19 mouse cellular contexts compared by ENCODE assay signal in genomic region chr4:132488976-132489375, GRCm38 (mm10).
"Had no signal": no experiment of that assay in that cellular context is flagged by ENCODE, and none has a peak within 500 bp of the region (broad histone marks: within the 10 kb centered on the region; RNA-seq: fewer than 3 reads in every experiment).

No protein-coding gene starts in this region.

- H3K4me3 ChIP-seq: limb, embryonic 10.5 days; limb, embryonic 13.5 days; liver, embryonic 13.5 days; lung, embryonic 15.5 days; midbrain, embryonic 12.5 days; myocyte; neural tube, embryonic 13.5 days; stomach, embryonic 15.5 days had no signal

- H3K27ac ChIP-seq: limb, embryonic 10.5 days; limb, embryonic 13.5 days; liver, embryonic 13.5 days; lung, embryonic 15.5 days; midbrain, embryonic 12.5 days; neural tube, embryonic 13.5 days; stomach, embryonic 15.5 days had no signal

- H3K4me1 ChIP-seq: midbrain, embryonic 12.5 days; stomach, embryonic 15.5 days had no signal

- H3K9me3 ChIP-seq: limb, embryonic 10.5 days; limb, embryonic 13.5 days; liver, embryonic 13.5 days; lung, embryonic 15.5 days; midbrain, embryonic 12.5 days; neural tube, embryonic 13.5 days; stomach, embryonic 15.5 days had no signal

- H3K4me2 ChIP-seq: limb, embryonic 13.5 days; liver, embryonic 13.5 days; lung, embryonic 15.5 days; midbrain, embryonic 12.5 days; neural tube, embryonic 13.5 days; stomach, embryonic 15.5 days had no signal

- ATAC-seq: intestine, postnatal 0 days; midbrain, embryonic 16.5 days had no signal

- DNase-seq: kidney, postnatal 14 days; kidney, postnatal 4 days; liver; liver, embryonic 13.5 days; retina, postnatal 1 day; right cerebral cortex, postnatal 25 days; spleen, adult 18-20 months; thymus, adult 2 months; thymus, postnatal 14 days; thymus, postnatal 4 days had no signal

- H3K27me3 ChIP-seq: limb, embryonic 13.5 days; liver, embryonic 13.5 days; lung, embryonic 15.5 days; midbrain, embryonic 12.5 days; neural tube, embryonic 13.5 days; stomach, embryonic 15.5 days had no signal

- H3K9ac ChIP-seq: limb, embryonic 13.5 days; liver, embryonic 13.5 days; lung, embryonic 15.5 days; midbrain, embryonic 12.5 days; neural tube, embryonic 13.5 days; stomach, embryonic 15.5 days had no signal

- H3K36me3 ChIP-seq: neural tube, embryonic 13.5 days had no signal
